15 mouse cellular contexts compared by ENCODE assay signal in the genomic region with DNA sequence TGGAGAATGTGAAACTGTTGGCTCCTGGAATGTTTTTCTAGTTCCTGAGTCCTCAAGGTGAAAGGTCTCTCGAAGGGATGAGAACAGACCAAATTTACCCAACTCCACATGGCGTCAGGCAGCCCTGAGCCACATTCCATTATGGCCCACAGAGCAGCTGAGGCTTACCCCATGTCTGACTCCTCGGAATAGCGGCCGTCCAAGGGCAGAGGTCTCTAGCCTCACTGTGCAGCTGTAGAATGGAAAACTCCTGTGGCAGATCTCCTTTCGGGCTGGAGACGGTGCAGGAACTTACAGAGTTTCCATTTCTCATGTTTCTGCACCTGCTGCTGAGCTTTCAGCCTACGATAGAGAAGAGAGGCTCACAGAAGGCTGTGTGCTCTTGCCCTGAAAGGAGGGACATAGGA.
DNase-seq lines count a peak whose midpoint lies in the region; ATAC-seq lines count a peak whose summit lies in the region.
"Had no signal": no experiment of that assay in that cellular context is flagged by ENCODE, and none has a peak within 500 bp of the region (broad histone marks: within the 10 kb centered on the region; RNA-seq: fewer than 3 reads in every experiment).

No protein-coding gene starts in this region.

- H3K4me2 ChIP-seq in limb, embryonic 12.5 days = no peak overlapping the region
- H3K4me2 ChIP-seq in forebrain, embryonic 14.5 days (ENCODE audit: low read length) = no peak overlapping the region
- no peak overlapping the region for H3K4me2 ChIP-seq in midbrain, embryonic 16.5 days (ENCODE audit: low read length)
- H3K4me2 ChIP-seq: neural tube, embryonic 12.5 days had no signal

- H3K9me3 ChIP-seq in limb, embryonic 12.5 days = no peaks in the 10 kb centered on the region
- H3K9me3 ChIP-seq in forebrain, embryonic 14.5 days (replicated peaks; ENCODE audit: control insufficient read depth, low read length) = no peaks in the 10 kb centered on the region
- H3K9me3 ChIP-seq in midbrain, embryonic 16.5 days (replicated peaks; ENCODE audit: control insufficient read depth, low read length, poor library complexity, severe bottlenecking) = no peaks in the 10 kb centered on the region
- H3K9me3 ChIP-seq: megakaryocyte, embryonic 14.5 days; neural tube, embryonic 12.5 days had no signal

- no peaks in the 10 kb centered on the region for H3K27me3 ChIP-seq in limb, embryonic 12.5 days
- H3K27me3 ChIP-seq in forebrain, embryonic 14.5 days (replicated peaks; ENCODE audit: control insufficient read depth, insufficient read depth, low read length) = no peaks in the 10 kb centered on the region
- H3K27me3 ChIP-seq in midbrain, embryonic 16.5 days (ENCODE audit: control insufficient read depth, insufficient read depth, low read depth, low read length) = no peaks in the 10 kb centered on the region
- H3K27me3 ChIP-seq: megakaryocyte, embryonic 14.5 days; neural tube, embryonic 12.5 days had no signal

- H3K27ac ChIP-seq in limb, embryonic 12.5 days = no peak overlapping the region
- no peak overlapping the region for H3K27ac ChIP-seq in forebrain, embryonic 14.5 days (ENCODE audit: low read depth, low read length)
- H3K27ac ChIP-seq in midbrain, embryonic 16.5 days (ENCODE audit: low read length) = no peak overlapping the region
- H3K27ac ChIP-seq: neural tube, embryonic 12.5 days had no signal

- ATAC-seq in limb, embryonic 12.5 days (ENCODE audit: insufficient number of reproducible peaks, insufficient read depth, low FRiP score, low TSS enrichment, low read depth) = peak; percentile 78; the same call in 1 of the 2 replicates
- no peak for ATAC-seq in forebrain, embryonic 14.5 days
- no peak for ATAC-seq in midbrain, embryonic 16.5 days

- H3K4me3 ChIP-seq in limb, embryonic 12.5 days (replicated peaks) = no peak overlapping the region
- no peak overlapping the region for H3K4me3 ChIP-seq in forebrain, embryonic 14.5 days (ENCODE audit: low read depth, low read length)
- H3K4me3 ChIP-seq in midbrain, embryonic 16.5 days (ENCODE audit: low read depth, low read length) = no peak overlapping the region
- H3K4me3 ChIP-seq: megakaryocyte, embryonic 14.5 days; neural tube, embryonic 12.5 days had no signal

- intact Hi-C loops in gastrocnemius, postnatal 14 days (cut with DNase I; ENCODE audit: low total_unique reads) = no loop called here

- H3K36me3 ChIP-seq in limb, embryonic 12.5 days = no peaks in the 10 kb centered on the region
- H3K36me3 ChIP-seq in forebrain, embryonic 14.5 days (ENCODE audit: control insufficient read depth, insufficient read depth, low read length) = no peaks in the 10 kb centered on the region
- H3K36me3 ChIP-seq in midbrain, embryonic 16.5 days (ENCODE audit: control insufficient read depth, insufficient read depth, low read length) = no peaks in the 10 kb centered on the region
- H3K36me3 ChIP-seq: neural tube, embryonic 12.5 days had no signal

- H3K4me1 ChIP-seq in limb, embryonic 12.5 days (replicated peaks) = peaks cover 3% of the 10 kb centered on the region
- H3K4me1 ChIP-seq in forebrain, embryonic 14.5 days (ENCODE audit: control insufficient read depth, insufficient read depth, low read length) = no peaks in the 10 kb centered on the region
- H3K4me1 ChIP-seq in midbrain, embryonic 16.5 days (ENCODE audit: control insufficient read depth, insufficient read depth, low read length) = no peaks in the 10 kb centered on the region

- WGBS in limb, embryonic 12.5 days = 67% methylated on average over 8 of the region's 8 CpGs
- WGBS in forebrain, embryonic 14.5 days = 90% methylated on average over 8 of the region's 8 CpGs
- WGBS in midbrain, embryonic 16.5 days = 89% methylated on average over 8 of the region's 8 CpGs

- H3K9ac ChIP-seq in limb, embryonic 12.5 days (replicated peaks) = no peak overlapping the region
- H3K9ac ChIP-seq in forebrain, embryonic 14.5 days (ENCODE audit: low read length) = no peak overlapping the region
- no peak overlapping the region for H3K9ac ChIP-seq in midbrain, embryonic 16.5 days (ENCODE audit: low read depth, low read length)
- H3K9ac ChIP-seq: neural tube, embryonic 12.5 days had no signal

- peak; percentile 18 for DNase-seq in embryo, embryonic 11 days
- DNase-seq in embryo, embryonic 9.5 days (ENCODE audit: extremely low spot score) = no peak
- DNase-seq in Muller cell, postnatal 12 days (ENCODE audit: inconsistent ontology term) = peak; percentile 36
- DNase-seq in gastrocnemius, postnatal 14 days = peak; percentile 47
- DNase-seq in natural killer cell, adult 2 months (ENCODE audit: low spot score in 2 of 2) = no peak
- no peak for DNase-seq in forebrain, embryonic 14.5 days (ENCODE audit: low spot score)
- DNase-seq: cerebellum, postnatal 25 days; layer of hippocampus, adult 9-11 months; left cerebral cortex, postnatal 4 days; retina, postnatal 1 day; thymus, postnatal 36 days had no signal

Comparison
In these comparisons a context has a peak if more than half of its experiments do, and no peak if none do; other contexts are left out.
1. DNase-seq: peak in embryo, embryonic 11 days (single experiment), Muller cell, postnatal 12 days (single experiment) and gastrocnemius, postnatal 14 days (single experiment); none in embryo, embryonic 9.5 days (single experiment), natural killer cell, adult 2 months (0 of 2) and forebrain, embryonic 14.5 days (single experiment).